ENCODE assay signal across 27 mouse cellular contexts in genomic region chr12:41518897-41519296, GRCm38 (mm10). TPM values are rescaled to one million over a fixed set of nuclear protein-coding genes. Genes with fewer than 3 reads are reported as not detected.
DNase-seq lines count a peak whose midpoint lies in the region; ATAC-seq lines count a peak whose summit lies in the region.
"Had no signal": no experiment of that assay in that cellular context is flagged by ENCODE, and none has a peak within 500 bp of the region (broad histone marks: within the 10 kb centered on the region; RNA-seq: fewer than 3 reads in every experiment).

No protein-coding gene starts in this region.

- peak; percentile 57; the same call in 1 of the 2 replicates for ATAC-seq in lung, embryonic 16.5 days (ENCODE audit: low read depth)
- ATAC-seq: forebrain, embryonic 14.5 days; midbrain, embryonic 16.5 days had no signal

- H3K4me1 ChIP-seq in lung, embryonic 16.5 days (replicated peaks; ENCODE audit: control insufficient read depth, insufficient read depth, low read length): no peaks in the 10 kb centered on the region; the same call in none of the 2 replicates
- no peaks in the 10 kb centered on the region for H3K4me1 ChIP-seq in heart, embryonic 10.5 days
- H3K4me1 ChIP-seq: embryonic facial prominence, embryonic 12.5 days had no signal

- 50% methylated on average over 5 of the region's 5 CpGs for WGBS in lung, embryonic 16.5 days
- WGBS in heart, embryonic 10.5 days: 67% methylated on average over 5 of the region's 5 CpGs

- no peaks in the 10 kb centered on the region for H3K27me3 ChIP-seq in lung, embryonic 16.5 days (ENCODE audit: control insufficient read depth, insufficient read depth, low read depth, low read length)
- H3K27me3 ChIP-seq in heart, embryonic 10.5 days (ENCODE audit: insufficient read depth, poor library complexity, severe bottlenecking): no peaks in the 10 kb centered on the region
- H3K27me3 ChIP-seq: embryonic facial prominence, embryonic 12.5 days had no signal

- no peaks in the 10 kb centered on the region for H3K9me3 ChIP-seq in lung, embryonic 16.5 days (ENCODE audit: control insufficient read depth, low read length)
- no peaks in the 10 kb centered on the region for H3K9me3 ChIP-seq in heart, embryonic 10.5 days
- H3K9me3 ChIP-seq: embryonic facial prominence, embryonic 12.5 days had no signal

- H3K4me3 ChIP-seq in lung, embryonic 16.5 days (ENCODE audit: low read length): no peak overlapping the region
- H3K4me3 ChIP-seq in heart, embryonic 10.5 days: no peak overlapping the region
- H3K4me3 ChIP-seq: embryonic facial prominence, embryonic 12.5 days had no signal

- DNase-seq in adrenal gland, adult (ENCODE audit: inconsistent age in 2 of 2, low spot score in 1 of 2): peak; percentile 40 to 80
- no peak for DNase-seq in adrenal gland, postnatal 4 days (ENCODE audit: low spot score in 2 of 2)
- DNase-seq in lung, postnatal 25 days (ENCODE audit: low spot score): no peak
- peak; percentile 35 for DNase-seq in 3T3-L1 (ENCODE audit: low read depth, low spot score)
- DNase-seq in brain, adult 2 months (ENCODE audit: low read depth, low spot score): peak; percentile 18
- no peak for DNase-seq in heart, embryonic 10.5 days (ENCODE audit: low spot score)
- no peak for DNase-seq in layer of hippocampus, postnatal 36 days
- DNase-seq: cerebellum, adult 11 months; cerebellum, adult 9-11 months; embryo, embryonic 11 days; gastrocnemius, postnatal 25 days; heart, adult 11 months; kidney, adult 11 months; kidney, postnatal 14 days; layer of hippocampus, adult 9-11 months; liver; right cerebral cortex, postnatal 25 days; thymus, adult 2 months; thymus, postnatal 36 days had no signal

- H3K36me3 ChIP-seq in lung, embryonic 16.5 days (ENCODE audit: control insufficient read depth, insufficient read depth, low read length): no peaks in the 10 kb centered on the region
- no peaks in the 10 kb centered on the region for H3K36me3 ChIP-seq in heart, embryonic 10.5 days
- H3K36me3 ChIP-seq: embryonic facial prominence, embryonic 12.5 days had no signal

- no peak overlapping the region for H3K4me2 ChIP-seq in lung, embryonic 16.5 days (ENCODE audit: low read depth, low read length)
- H3K4me2 ChIP-seq: embryonic facial prominence, embryonic 12.5 days; heart, embryonic 11.5 days; hindbrain, embryonic 14.5 days had no signal

- no peak overlapping the region for H3K27ac ChIP-seq in lung, embryonic 16.5 days (ENCODE audit: low read length)
- no peak overlapping the region for H3K27ac ChIP-seq in heart, embryonic 10.5 days
- H3K27ac ChIP-seq: embryonic facial prominence, embryonic 12.5 days; hindbrain, embryonic 14.5 days; liver, embryonic 14.5 days had no signal

- no peak overlapping the region for H3K9ac ChIP-seq in lung, embryonic 16.5 days (ENCODE audit: low read length)
- H3K9ac ChIP-seq: embryonic facial prominence, embryonic 12.5 days; hindbrain, embryonic 14.5 days; liver, embryonic 14.5 days had no signal

RNA-seq across cellular contexts. Expression of gene Lrrn3, which starts 32.7 kb away (rescaled TPM):
- total RNA-seq in adrenal gland, postnatal 4 days (2021): 10 to 100 TPM; 33.0 to 38.5 TPM
- polyA plus RNA-seq in lung, embryonic 16.5 days (2015; fragmentation: Nextera tagmentation; extraction: Ambion mirVana): 14.1 and 16.3 TPM in 2 replicates
- polyA plus RNA-seq in heart, embryonic 10.5 days (2016; fragmentation: Nextera tagmentation; extraction: Ambion mirVana): 3.8 and 4.2 TPM in 2 replicates
- 10 to 100 TPM; 68.1 to 69.4 TPM for total RNA-seq in layer of hippocampus, postnatal 36 days (2021)
- total RNA-seq: MEL had no signal

Comparison
In these comparisons a context has a peak if more than half of its experiments do, and no peak if none do; other contexts are left out.
1. DNase-seq: peak in adrenal gland, adult (2 of 2), 3T3-L1 (single experiment) and brain, adult 2 months (single experiment); none in adrenal gland, postnatal 4 days (0 of 2), lung, postnatal 25 days (single experiment), heart, embryonic 10.5 days (single experiment) and layer of hippocampus, postnatal 36 days (0 of 2).